Mouse (Mus musculus) small intestine, adult 2 months (tissue): ENCODE measurements at regions not wholly inside any gene's neighbourhood (a gene's known extent, or its start where the extent isn't known, plus 50 kb on each side); places are given as distances from the start of the nearest gene placed in this dataset.

Source experiments
- CTCF ChIP-seq: fragments of 200-500 bp; IDR thresholded peaks from 2 replicates; pipeline ENCODE4 v1.5.1; 2012; ENCODE audit warnings: low read depth, mild to moderate bottlenecking, control low read depth, inconsistent platforms, low read length, moderate library complexity, mixed read lengths; ENCODE audit not compliant: insufficient replicate concordance, insufficient read length; ENCODE audit errors: extremely low read depth
- POLR2A ChIP-seq: fragments of 200-500 bp; IDR thresholded peaks from 2 replicates; pipeline ENCODE4 v1.6.1; 2012; ENCODE audit warnings: low read depth, mild to moderate bottlenecking, control low read depth, inconsistent platforms, low read length, moderate library complexity

- no peak for TF ChIP-seq POLR2A
- no peak for TF ChIP-seq CTCF
Observed at GRCm38 (mm10) chr19:59650611-59651329, 192.6 kb downstream of the Emx2 start.
